Mouse (Mus musculus): ENCODE measurements at regions not wholly inside any gene's neighbourhood (a gene's known extent, or its start where the extent isn't known, plus 50 kb on each side); places are given as distances from the start of the nearest gene placed in this dataset.

DNA sequence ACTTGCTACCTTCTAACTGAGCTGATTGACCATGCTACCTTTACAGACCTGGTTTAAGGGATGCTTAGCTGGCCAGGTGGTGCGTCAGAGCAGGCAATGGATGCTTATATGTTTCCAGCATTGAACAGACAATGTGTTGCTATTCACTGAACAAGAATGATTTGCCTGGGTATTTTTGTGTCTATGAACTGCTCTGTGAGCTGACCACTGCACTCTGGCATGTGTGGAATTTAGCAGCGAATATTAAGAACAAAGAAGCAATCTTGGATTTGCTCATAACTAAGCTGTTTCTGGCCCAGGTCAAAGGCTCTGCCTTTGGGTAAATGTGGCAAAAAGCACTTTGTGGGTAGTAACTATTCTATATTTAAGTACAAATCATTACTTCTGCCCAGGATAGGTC is 58.3 kb upstream of the Ccdc39 start:
- DNase-seq = no peak

DNA sequence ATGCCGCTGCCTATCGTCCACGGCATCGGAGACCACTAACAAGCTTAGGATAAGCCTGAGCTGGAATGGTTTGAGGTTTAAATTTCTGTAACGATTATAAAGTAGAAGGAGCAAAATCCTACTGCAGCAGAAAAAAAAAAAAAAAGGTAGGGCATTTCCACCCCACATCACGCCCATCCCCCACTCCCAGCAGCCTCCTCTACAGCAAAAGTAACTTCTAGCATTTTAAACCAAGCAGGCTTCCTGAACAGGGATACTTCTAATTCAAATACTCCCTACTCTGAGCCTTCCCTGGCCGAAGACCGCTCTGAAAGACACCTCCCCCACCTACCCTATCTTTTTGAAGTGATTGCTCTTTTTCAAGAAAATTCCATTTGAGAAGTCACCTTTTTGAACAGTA is 59.2 kb upstream of the Ccdc39 start:
- no peak for DNase-seq

DNA sequence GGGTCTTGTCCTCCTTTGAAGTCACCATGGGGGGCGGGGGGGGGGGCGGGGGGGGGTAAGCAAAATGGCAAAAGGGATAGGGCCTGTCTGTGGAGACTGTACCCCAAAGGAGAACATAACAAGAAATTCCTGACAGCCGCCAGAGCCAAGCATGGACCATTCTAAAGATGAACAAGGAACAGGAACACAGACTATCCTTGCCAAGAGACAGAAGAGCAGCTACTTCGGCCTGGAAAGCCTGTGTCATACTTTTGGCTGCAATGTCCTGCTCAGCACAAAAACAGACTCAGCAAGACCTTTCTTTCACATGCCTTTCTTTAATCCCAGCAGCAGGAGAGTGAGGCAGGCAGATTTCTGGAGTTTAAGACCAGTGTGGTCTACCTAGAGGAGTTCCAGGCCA is 59.7 kb upstream of the Ccdc39 start:
- no peak for DNase-seq

DNA sequence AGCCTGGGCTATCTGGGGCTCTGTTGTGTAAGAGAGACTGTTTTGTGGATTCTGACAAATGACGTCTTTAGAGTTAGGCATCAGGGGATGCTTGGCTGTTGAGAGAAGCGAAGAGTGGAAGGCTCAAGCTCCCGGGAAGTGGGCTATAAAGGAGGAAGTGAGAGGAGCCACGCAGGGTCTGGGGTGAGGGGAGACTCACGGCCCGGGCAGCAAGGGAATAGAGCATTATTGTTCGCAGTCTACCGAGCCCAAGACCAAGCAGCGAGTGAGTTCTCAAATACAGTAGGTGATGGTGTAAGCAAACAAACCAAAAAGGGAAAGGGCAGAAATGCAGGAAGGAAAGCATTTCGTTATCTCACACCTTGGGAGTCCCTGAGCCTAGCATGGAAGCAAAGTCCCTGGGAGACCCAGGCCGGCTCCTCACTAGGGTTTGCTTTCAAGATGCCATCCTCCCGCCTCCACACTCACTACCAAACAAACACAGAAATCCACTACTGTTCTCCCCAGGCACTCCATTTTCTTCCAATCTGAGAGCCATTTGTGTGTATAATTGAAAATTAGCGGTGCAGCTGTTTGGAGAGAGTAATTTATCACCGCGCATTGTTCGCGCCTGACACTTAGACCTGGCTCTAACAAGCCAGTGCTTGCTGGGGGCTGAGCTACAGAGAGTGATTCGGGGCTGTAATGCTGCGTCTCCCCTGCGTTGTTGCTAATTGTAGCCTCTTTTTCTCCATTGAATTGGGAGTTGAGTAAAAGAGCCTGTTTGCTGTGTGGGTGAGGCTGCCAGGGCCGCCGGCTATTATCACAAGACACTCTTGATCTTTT is 61.0 kb upstream of the Ccdc39 start:
- DNase-seq = no peak

DNA sequence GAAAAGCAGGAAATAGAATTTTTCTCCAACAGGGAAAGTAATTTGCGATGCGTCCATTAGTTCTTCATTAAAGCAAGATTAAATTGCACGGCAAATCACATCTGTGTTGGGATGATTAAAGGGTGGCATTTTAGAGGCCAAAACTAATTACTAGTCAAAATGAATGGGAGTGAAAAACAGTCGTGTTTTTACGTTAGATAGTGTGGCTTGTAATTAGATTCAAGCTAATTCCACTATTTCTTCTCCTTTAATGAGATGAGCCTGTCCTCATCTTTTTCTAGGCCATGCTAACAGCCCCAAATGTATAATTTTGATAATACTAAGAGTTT is 61.5 kb upstream of the Ccdc39 start:
- DNase-seq = no peak

DNA sequence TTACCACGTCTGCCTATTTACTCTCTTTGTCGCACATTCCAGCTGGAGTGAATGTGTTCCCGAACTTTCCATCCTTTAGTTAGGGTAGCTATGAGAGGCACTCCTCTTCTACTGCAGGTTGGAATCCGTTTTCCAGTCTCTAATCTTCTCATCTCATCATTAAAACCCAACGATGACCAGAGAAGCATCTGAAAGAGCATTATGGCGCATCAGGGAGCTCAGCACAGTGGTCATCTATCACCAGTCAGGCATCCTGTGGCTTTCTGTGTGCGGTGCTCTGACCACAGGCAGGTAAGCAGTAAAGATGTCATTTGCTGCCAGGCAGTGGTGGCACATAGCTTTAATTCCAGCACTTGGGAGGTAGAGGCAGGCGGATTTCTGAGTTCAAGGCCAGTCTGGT is 63.0 kb upstream of the Ccdc39 start:
- DNase-seq = no peak

DNA sequence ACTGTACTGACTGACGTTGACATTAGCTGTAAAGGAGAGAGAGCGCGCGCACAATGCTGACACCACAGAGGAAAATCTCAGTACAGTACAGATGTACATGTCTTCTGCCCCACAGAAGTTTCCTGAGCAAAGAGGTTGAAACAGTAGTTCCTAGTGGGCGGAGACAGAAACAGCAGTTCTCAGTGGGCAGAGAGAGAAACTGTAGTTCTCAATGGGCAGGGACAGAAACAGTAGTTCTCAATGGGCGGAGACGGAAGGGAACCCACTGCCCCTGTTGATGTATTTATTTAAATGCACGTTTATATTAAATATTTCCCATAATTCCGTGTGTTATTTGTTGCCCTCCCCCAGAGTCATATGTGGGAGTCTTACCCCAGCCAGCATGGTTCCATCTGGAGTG is 67.4 kb upstream of the Ccdc39 start:
- no peak for DNase-seq

DNA sequence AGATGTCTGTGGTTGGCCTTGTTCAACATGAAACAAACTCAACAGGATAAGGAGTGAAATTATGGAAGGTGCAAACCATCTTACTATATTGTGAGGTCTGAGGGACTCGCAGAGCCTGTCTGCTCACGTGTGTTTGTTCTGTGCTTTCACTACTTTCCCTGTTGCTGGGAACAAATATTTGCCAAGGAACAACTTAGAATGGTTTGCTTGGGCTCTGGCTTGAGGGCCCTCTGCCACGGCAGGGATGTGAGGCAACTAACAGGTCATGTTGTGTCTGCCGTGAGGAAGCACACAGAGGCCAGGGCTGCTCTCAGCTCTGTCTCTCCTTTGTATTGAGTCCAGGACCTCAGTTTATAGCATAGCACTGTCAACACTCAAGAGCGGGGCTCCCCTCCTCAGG is 69.4 kb upstream of the Ccdc39 start:
- peak; percentile 41 to 59 for DNase-seq

DNA sequence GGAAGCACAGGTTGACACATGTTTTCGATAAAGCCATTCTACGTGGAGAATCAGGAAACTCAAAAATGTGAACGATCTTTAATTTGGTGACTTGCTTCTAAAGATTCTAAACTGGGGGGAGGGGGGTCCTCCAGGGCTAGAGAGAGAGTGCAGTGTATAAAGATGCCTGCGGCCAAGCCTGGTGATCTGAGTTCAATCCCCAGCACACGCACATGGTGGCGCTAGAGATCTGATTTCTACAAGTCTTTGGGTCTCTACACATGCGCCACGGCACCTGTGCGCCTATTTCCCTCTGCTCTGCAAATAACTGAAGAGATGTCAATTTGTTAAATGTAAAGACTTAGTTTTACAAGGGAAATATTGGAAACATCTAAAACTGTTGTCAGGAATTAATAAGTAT is 70.3 kb upstream of the Ccdc39 start:
- DNase-seq = no peak

DNA sequence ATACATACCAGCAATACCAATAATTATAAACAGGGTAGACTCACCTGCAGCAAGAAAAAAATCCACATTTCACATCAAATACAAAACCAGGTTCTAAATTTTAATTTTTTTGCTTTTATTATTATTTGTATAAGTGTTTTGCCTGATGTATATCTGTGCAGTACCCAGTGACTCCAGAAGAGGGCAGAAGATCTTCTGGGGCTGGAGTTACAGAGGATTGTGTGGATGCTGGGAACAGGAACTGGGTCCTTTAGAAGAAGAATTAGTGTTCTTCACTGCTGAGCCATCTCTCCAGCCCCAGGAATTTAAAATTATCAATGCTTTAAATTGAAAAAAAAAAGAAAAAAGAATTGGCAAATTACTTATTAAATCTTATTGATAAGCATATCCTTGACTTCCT is 71.7 kb upstream of the Ccdc39 start:
- DNase-seq = no peak

DNA sequence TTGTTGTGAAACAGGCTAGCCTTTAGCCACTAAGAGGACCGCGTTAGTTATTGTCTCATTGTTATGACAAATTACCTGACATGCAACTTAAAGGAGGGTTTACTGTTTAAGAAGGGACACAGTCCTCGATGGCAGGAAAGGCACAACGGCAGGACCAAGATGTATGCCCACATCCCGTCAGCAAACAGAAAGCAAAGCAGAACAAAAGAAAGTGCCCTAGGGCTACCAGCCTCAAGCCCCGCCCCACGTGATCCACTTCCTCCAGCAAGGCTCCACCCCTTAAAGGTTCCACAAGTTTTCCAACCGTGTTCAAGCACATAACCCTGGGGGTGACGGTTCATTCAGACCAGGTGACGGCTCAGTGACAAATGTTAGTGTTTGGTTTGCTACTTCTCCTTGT is 72.2 kb upstream of the Ccdc39 start:
- no peak for DNase-seq

DNA sequence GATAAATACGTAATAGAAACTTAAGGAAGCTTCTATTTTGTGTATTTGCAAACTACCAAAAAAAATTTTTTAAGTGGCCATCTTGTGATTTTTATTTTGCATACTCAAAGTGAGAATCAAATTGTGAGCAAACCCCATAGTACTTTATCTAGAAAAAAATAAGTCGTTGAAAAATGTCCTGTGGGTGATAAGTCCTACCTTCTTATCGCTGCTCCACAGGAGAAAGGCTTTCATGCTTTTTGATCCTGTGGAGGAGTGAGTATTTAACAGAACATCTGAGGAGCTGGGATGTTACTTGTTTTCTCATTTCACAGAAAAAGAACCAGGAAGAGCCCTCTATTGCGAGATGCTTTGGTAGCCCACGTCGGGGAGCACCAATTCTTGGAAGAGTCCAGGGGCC is 72.7 kb upstream of the Ccdc39 start:
- no peak for DNase-seq

DNA sequence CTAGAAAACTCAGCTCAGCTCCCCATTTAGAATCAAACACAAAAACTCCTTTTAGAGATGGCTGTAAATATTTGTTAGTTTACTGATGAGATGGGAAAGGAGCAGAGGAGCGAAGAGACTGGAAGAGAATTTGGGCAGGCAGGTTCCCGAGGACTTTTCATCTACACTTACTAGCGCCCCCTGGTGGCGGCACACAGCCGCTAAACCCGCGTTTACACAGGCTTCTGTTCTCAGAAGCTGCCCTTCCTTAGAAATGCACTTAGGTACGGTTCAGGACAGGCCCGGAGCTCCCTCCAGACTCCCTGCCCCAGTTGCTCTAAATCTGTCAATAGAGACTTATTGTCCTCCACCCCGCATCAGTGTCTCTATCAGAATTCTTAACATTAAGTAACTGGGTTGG is 74.7 kb upstream of the Ccdc39 start:
- DNase-seq = peak; percentile 42 to 57

DNA sequence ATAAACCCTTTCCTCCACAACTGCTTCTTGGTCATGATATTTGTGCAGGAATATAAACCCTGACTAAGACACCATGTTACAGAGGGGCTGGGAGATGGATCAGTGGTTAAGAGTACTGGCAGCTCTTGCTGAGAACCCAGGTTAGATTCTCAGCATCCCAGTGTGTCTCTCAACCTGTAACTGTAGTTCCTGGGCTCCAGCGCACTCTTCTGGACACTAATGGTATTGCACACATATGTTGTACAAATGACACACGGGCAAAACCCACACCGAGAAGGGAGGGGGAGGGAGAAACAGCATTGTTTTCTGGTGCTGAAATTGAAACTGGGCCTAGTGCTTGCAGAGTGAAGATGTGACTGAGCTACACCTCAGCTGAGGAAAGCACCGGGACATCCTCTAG is 81.0 kb upstream of the Ccdc39 start:
- no peak for DNase-seq

DNA sequence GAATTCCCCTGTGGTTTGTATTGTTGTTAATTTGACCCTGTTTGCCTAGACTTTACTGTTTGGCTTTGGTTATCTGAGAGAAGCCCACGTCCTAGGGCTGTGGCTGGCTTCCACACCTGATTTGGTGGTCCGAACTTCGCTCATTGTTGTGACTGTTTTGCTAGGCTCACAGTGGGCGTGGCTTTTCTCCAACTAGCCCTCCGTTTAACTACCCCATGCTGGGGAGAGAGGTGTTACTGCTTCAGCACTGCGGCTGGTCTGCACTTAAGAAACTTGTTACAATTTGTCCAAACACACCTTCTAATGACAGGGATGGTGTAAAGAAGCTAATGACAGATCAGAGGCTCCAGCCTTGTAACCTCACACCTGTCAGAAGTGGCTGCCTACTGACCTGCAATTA is 64.7 kb upstream of the Fxr1 start:
- DNase-seq = no peak

DNA sequence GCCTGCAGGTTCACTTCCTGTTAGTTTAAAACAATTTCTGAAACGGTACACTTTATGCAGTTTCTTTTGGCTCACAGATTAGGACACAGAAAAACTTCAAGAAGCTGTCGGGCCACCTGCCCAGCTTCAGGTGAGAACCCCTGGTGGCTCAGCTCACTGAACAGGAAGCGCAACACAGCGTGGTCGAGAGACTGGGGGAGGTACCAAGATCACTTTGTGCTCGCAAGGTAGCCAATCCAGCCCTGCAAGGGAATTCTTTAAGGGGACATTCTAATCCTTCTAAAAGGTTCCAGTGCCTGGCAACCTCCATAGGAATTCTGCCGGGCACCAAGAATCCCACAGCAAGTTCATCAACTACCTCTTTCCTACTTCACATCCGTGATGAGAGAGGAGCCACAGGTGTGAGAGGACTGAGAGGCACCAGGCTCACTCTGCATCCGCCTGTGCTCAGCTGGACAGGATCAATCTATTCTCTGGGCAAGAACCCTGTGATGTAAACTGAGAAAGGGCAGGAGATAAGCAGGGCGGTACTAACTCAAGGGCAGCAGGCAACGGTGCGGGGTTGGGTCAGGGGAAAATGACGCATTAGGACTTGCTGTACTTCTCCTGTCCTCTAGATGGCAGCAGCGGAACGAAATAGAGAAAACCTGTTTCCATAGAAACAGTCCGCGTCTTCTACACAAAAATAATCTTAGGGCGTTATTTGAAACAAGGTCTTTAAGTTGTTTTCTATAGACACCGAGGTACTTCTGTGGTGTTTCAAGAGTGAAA is 63.7 kb upstream of the Fxr1 start:
- peak; percentile 67 to 79 for DNase-seq

DNA sequence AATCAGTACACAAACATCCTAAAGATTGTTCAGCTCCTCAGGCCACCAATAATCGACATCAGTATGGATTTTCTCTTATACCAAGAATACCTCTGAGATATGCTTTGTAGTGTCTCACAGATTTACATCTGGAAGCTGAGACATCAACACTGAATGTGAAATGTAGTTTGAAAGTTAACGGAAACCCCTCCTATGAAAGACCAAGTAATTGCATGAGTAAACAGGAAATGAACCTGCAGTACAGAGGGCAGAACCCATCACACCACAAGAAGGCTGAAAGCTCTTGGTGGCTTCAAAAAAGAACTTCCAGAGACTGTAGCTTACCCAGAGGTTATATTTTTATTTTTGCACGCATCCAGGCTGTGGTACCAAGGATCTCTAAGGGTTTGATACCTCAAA is 63.1 kb upstream of the Fxr1 start:
- DNase-seq = no peak

DNA sequence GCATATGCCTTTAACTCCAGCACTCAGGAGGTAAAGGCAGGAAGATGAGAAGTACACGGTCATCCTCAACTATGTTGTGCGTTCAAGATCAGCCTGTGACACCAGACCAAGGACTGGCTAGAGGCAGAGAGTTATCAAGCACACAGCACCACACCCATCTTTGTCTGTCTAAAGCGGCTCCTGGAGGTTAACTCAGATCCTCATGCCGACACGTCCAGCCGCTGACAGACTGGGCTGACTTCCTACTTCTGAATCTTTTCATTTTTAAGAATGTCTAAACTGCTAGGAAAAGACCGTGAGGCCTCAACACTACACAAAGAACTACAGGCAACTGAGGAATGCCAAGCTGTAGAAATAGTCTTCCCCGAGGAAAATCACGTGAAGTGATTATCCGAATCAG is 62.1 kb upstream of the Fxr1 start:
- no peak for DNase-seq

DNA sequence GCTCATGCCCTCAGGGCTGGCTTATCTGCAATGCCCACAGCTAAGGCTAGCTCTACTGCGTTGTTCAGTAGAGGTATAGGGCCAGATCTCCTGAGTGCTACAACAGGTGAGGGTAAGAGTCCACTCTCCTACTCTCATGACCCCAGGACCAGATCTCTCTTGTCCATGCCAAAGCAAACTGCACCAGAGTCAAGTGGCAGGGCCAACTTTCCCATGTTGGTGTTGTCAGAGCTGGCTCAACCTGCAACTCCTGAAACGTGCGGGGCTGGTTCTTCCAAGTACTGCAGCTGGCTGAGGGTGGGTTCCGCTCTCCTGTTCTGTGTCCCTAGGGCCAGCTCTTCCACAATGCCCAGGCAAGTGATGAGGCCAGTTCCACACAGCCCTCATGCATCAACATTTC is 61.5 kb upstream of the Fxr1 start:
- DNase-seq = no peak

DNA sequence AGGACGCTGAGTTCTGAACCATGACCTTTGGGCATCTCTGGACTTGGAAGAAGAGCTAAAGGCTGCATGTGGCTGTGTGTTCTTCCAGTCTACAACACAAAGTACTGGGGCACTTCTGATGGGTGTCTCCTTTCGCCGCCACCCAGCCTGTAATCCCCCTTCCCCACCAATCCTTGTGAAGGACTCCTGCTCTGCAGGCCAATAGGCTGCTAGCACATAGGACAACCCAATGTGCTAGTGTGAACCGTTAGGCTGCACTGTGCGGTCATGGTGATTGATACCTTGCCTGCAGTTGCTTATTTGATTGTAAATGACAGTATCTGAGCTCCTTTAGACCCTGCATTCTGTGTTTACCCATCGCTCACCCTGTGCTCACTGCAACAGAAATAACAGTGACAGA is 59.5 kb upstream of the Fxr1 start:
- no peak for DNase-seq

DNA sequence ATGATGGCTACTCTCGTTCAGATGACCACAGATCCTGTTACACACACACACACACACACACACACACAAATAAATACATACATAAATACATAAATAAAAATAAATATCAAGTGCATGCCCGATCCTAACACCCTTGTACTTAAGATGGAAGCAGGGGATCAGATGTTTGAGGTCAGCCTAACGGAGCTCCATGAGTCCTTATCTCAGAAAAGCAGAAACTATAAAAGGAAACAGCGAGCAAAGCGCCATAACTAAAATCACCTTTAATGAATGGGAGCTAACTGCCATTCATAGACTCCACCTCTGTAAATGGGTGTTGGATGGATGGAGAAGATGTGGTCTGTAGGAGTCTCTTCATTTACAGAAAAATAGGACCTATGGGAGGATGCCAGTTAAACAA is 56.8 kb upstream of the Fxr1 start:
- no peak for DNase-seq

DNA sequence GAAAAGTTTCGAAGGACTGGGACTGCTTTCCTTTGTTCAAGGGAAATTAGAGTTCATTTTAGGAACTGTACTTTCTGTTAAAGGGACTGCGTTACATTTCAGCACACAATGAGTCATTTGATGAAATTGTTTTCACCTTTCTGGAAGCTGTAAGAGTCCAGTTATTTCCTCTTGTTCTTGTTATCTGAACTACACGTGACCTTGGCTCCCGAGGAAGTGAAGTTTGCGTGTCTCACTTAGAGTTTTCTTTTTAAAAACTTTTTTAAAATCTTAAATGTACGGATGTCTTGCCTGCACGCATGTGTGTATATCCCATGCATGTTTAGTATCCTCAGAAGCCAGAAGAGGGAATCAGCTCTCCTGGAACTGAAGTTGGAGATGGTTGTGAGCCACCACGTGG is 52.6 kb upstream of the Fxr1 start:
- no peak for DNase-seq

Measured in lung, adult 18-20 months (tissue).